Mouse (Mus musculus): ENCODE results near the gene Capn7.
A peak's percentile ranks its signal among the peaks of the same experiment; 100 is the strongest.

DNA sequence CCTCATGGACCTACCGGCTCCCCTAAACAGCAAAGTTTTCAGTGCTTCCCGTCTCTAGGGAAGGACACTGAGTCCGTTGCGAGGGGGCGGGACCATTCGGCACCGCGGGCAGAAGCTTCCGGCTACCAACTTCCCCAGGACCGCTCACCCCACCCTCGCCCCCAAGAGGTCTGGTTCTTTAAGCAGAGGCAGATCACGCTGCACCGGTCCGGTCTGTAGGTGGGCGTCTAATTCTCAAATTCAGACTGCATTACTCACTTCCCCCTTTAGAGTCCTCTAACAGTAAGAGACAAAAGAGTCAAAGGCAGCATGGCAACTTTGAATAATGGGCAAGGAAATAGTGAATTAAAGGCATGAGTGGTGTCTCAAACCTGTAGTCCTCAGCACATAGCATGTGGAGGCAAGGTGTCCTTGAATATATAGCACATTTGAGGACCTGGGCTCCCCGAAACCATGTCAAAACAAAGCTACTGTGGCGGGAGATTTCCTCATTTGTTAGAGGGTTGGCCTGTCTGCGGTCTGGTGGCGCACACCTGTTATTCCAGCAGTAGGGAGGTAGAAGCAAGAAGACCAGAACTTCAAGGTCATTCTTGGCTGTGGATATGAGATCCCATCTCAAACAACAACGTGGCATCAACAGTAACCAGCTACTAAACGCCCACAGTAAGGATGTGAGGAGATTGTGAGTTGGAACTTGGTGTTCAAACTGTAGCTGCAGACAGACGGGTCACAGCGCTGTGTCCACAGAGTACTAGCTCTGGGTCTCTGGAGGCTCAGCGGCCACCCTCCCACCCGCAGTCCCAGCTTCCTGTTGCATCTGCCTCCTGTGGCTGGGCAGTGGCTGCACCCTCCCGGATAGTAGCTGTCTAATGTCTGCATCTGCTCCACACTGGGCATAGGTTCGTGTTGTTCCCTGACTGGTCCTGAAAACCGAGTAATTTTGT lies 12.3 kb upstream of the Capn7 start, which contains the start of gene Dnah1:
- no peak for TF ChIP-seq CTCF (IDR thresholded peaks at IDR 0.05; ENCODE audit: borderline replicate concordance, insufficient read depth, low read length)
- TF ChIP-seq POLR2A (IDR thresholded peaks at IDR 0.05; ENCODE audit: low read depth, low read length), result peak; percentile 51
